Mouse (Mus musculus) heart, postnatal 0 days (tissue): ENCODE measurements around the gene Lingo2.

Experiments
- CTCF ChIP-seq: IDR thresholded peaks from 2 replicates; pipeline ENCODE4 v1.5.1; 2016; ENCODE audit warnings: antibody characterized with exemption, control low read depth, low read depth
- EP300 ChIP-seq: IDR thresholded peaks from 2 replicates; pipeline ENCODE4 v1.6.1; 2016; ENCODE audit warnings: antibody characterized with exemption, low read depth

DNA sequence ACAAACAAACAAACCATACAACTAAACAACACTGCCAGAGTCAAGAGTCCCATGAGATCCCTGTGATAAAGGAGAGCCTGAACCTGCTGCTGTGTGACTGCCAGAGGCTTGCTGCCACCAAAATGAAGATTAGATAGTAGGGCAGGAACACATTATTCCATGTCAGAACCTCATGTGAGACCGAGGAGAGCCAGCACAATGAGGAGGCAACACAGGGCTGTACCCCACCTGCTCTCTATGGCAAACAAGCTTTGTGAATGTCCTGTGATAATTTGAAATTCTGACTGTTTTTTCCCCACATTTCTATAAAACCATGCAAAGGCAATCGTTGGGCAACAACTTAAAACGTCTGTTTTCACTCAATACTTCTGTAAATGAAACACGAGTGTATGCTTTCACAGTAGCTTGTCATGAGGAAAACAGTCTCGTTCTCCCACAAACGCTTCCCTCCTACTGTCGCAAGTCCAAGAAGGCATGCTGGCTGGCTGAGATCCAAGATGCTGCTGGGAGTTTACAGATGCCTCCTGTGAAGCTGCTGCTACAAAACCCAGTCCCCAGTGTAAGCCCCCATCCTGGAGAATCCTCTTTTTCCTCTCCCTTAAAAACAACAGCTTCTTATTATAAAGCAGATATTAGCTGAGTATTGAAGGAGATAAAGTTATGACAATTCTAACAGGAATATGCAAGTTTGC, 765.2 kb downstream of the Lingo2 start:
- no peak for TF ChIP-seq CTCF
- TF ChIP-seq EP300: no peak
